Mouse (Mus musculus) midbrain, embryonic 13.5 days (tissue): Measurements from ENCODE around the gene Srl. TPM values are rescaled to one million over a fixed set of nuclear protein-coding genes. Genes with fewer than 3 reads are reported as not detected.
"Not testable (repeated sequence)": the region's sequence is repeated elsewhere in the genome, so short reads cannot be mapped to it uniquely, and the experiment has no call there.

Source experiments
- ATAC-seq: fragments of 200-750 bp; cut with Nextera tagmentation; 2 replicates; pipeline ENCODE4 v1.8.0; 2017; ENCODE audit warnings: mild to moderate bottlenecking, moderate TSS enrichment, moderate library complexity
- H3K27ac ChIP-seq: fragments of 300-500 bp; sonication (generic); 2 replicates; pipeline ENCODE4 v1.5.1; 2015; ENCODE audit warnings: inconsistent platforms, mild to moderate bottlenecking, moderate library complexity
- H3K27me3 ChIP-seq: fragments of 300-500 bp; sonication (generic); 2 replicates; pipeline ENCODE4 v1.6.1; 2015; ENCODE audit warnings: mild to moderate bottlenecking, inconsistent platforms
- H3K36me3 ChIP-seq: fragments of 300-500 bp; sonication (generic); 2 replicates; pipeline ENCODE4 v1.6.1; 2015; ENCODE audit warnings: mild to moderate bottlenecking, inconsistent platforms
- H3K4me1 ChIP-seq: fragments of 300-500 bp; sonication (generic); replicated peaks from 2 replicates; pipeline ENCODE4 v1.6.1; 2015; ENCODE audit warnings: inconsistent platforms
- H3K4me2 ChIP-seq: fragments of 300-500 bp; sonication (generic); replicated peaks from 2 replicates; pipeline ENCODE4 v1.6.1; 2015; ENCODE audit warnings: moderate library complexity, mild to moderate bottlenecking, inconsistent platforms
- H3K4me3 ChIP-seq: fragments of 300-500 bp; sonication (generic); replicated peaks from 2 replicates; pipeline ENCODE4 v1.5.1; 2015; ENCODE audit warnings: mild to moderate bottlenecking, inconsistent platforms
- H3K9ac ChIP-seq: fragments of 300-500 bp; sonication (generic); replicated peaks from 2 replicates; pipeline ENCODE4 v1.6.1; 2015; ENCODE audit warnings: mild to moderate bottlenecking, inconsistent platforms
- H3K9me3 ChIP-seq: fragments of 300-500 bp; sonication (generic); 2 replicates; pipeline ENCODE4 v1.6.1; 2016; ENCODE audit warnings: mild to moderate bottlenecking, inconsistent platforms
- WGBS: fragments of 180-500 bp; shearing (Covaris S2); methylation state at CpG from one replicate; pipeline ENCODE4 v1.1.7; 2015; 5-methylcytosine and 5-hydroxymethylcytosine counted together
- polyA plus RNA-seq: library from polyadenylated mRNA; unstranded; fragments of >200 nt; fragmentation: Nextera tagmentation; extraction: Ambion mirVana; gene quantifications from 2 replicates; pipeline ENCODE4 v1.2.1, GENCODE M21; 2015

Gene Srl
- polyA plus RNA-seq: 20.5 and 21.6 TPM in 2 replicates

DNA sequence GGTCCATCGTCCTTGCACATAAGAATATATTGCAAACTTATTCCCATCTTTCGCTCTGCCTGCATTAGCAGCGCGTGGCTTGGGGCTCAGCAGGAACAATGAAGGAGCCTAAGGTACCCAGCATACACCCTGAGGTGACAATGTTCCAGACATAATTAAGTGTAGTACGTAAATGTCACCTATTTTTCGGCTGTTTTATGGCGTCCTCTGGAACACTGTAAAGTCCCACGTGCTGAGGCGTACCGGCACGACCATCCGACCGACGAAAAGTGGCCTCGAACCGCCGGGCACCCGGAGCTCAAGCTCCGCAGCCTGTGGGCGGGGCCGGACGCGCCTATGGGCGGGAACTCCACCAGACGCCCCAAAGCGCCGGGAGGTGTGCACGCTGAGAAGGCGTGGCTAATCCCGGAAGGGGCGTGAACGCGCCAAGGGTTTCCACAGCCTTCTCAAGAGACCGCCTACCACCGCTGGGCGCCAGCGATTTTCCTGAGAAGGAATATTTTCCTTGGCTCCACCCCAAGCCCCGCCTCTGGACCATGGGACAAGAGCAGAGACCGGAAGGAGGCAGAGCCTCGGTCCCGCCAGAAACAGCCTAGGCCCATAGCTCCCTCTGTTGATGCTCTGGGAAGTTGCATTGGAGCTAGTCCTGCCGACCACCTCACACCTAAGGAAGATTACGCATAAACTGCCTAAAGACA is at the start of gene Srl:
Gene Srl (minus strand): TSS at position 316 of the 698 bp plus-strand sequence.
- WGBS: under 1% methylated on average over 43 of the region's 43 CpGs
- ATAC-seq: peak; percentile 98
- Histone ChIP-seq H3K4me2 (peak within 1 kb of the TSS; percentile 54), H3K4me1 (0 out of 2 replicates have a peak, but pooled peaks cover 8% of the 10 kb centered on the region), H3K9me3 (no peaks in the 10 kb centered on the region), H3K27ac (peak within 1 kb of the TSS; percentile 63), H3K27me3 (no peaks in the 10 kb centered on the region), H3K4me3 (peak within 1 kb of the TSS; percentile 50), H3K9ac (peak within 1 kb of the TSS; percentile 54), H3K36me3 (peaks cover 23% of the 10 kb centered on the region)

DNA sequence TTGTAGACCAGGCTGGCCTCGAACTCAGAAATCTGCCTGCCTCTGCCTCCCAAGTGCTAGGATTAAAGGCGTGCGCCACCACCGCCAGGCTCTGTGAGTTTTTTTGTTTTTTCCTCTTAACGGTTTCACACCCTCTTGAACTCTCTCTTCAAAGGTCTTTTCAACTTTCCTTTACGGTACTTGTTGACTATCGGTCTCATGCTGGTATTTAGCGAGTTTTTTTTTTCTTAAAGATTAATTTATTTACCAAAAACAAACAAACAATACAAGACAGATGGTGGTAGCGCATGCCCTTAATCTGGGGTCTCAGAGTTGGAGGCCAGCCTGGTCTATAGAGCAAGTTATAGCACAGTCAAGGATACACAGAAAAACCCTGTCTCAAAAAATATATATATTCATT is 48.6 kb upstream of the Srl start:
- Histone ChIP-seq H3K27ac (no peak overlapping the region), H3K4me1 (peaks cover 44% of the 10 kb centered on the region), H3K4me3 (no peak overlapping the region), H3K27me3 (no peaks in the 10 kb centered on the region), H3K4me2 (no peak overlapping the region), H3K9ac (no peak overlapping the region), H3K36me3 (peaks cover 7% of the 10 kb centered on the region), H3K9me3 (no peaks in the 10 kb centered on the region)
- WGBS: 97% methylated on average over 9 of the region's 9 CpGs
- no peak for ATAC-seq

DNA sequence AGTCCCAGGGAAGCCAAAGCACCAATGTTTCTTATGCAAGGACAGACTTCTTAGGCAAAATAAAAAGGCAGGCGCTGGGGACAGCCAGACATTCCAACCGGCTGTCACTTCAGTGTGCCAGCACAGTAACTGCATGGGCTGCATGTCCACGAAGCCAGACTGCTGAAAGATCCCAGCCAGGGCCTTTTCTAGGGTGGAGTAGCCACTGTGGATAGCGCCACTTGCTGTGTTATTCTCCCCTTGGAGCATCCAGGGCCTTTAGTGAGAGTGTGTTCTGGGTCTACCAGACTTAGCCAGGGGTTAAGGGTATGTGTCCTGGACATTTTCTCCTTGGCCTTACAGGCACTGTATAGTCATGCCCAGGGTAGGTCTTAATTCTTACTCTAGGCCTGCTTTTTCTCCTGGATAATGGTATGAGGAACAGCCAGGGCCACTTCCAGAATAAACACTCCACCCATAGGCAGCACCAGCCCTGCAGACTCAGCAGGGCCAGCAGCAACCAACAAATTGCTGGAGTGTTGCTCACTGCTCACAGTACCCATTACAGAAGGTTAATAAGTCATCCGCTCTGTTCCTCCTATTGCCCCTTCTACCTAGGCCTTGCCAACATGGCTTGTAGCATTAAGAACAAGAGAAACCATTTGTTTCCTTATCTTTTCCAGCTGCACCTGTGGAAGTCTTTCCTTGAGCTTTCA is 46.0 kb upstream of the Srl start:
- Histone ChIP-seq H3K4me3 (no peak overlapping the region), H3K9me3 (no peaks in the 10 kb centered on the region), H3K4me1 (peaks cover 27% of the 10 kb centered on the region), H3K27me3 (no peaks in the 10 kb centered on the region), H3K9ac (no peak overlapping the region), H3K4me2 (peak overlapping the region; percentile 62; the same call in 1 of the 2 replicates), H3K27ac (peak overlapping the region; percentile 82), H3K36me3 (peaks cover 7% of the 10 kb centered on the region)
- 59% methylated on average over 5 of the region's 5 CpGs for WGBS
- no peak for ATAC-seq

DNA sequence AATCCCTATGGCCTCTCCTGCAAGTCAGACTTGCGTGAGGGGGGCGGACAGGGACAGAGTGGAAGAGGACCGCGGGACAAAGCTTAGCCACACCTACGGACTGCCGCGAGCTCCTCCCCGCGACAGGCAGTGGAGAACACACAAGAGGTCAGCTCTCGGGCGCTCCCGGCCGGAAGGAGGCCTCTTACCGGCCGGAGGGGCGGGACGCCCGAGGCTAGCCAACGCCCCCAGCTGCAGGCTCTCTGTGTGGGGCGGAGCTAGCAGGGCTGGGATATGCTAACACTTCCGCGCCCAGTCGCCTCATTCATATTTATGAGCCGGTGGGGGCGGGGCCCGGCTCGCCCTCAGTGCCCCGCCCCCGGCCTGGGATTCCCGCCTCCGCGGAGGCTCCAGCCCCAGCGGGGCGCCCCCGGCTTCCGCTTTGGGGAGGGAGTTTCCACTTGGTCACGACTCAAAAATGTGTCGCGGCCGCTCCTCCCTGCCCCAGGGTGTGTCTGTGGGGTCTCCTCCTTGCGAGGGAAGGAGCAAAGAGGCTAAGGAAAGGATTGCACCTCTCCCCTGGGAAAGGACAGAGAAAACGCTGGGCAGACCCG is 45.0 kb upstream of the Srl start:
- peak overlapping the region; percentile 53 for H3K9ac ChIP-seq
- peak; percentile 98 for ATAC-seq
- WGBS: under 1% methylated on average over 43 of the region's 43 CpGs
- peaks cover 19% of the 10 kb centered on the region for H3K4me1 ChIP-seq
- no peaks in the 10 kb centered on the region for H3K9me3 ChIP-seq
- H3K36me3 ChIP-seq: peaks cover 7% of the 10 kb centered on the region
- peak overlapping the region; percentile 50 for H3K4me3 ChIP-seq
- H3K27me3 ChIP-seq: no peaks in the 10 kb centered on the region
- peak overlapping the region; percentile 82 for H3K27ac ChIP-seq
- peak overlapping the region; percentile 62 for H3K4me2 ChIP-seq

DNA sequence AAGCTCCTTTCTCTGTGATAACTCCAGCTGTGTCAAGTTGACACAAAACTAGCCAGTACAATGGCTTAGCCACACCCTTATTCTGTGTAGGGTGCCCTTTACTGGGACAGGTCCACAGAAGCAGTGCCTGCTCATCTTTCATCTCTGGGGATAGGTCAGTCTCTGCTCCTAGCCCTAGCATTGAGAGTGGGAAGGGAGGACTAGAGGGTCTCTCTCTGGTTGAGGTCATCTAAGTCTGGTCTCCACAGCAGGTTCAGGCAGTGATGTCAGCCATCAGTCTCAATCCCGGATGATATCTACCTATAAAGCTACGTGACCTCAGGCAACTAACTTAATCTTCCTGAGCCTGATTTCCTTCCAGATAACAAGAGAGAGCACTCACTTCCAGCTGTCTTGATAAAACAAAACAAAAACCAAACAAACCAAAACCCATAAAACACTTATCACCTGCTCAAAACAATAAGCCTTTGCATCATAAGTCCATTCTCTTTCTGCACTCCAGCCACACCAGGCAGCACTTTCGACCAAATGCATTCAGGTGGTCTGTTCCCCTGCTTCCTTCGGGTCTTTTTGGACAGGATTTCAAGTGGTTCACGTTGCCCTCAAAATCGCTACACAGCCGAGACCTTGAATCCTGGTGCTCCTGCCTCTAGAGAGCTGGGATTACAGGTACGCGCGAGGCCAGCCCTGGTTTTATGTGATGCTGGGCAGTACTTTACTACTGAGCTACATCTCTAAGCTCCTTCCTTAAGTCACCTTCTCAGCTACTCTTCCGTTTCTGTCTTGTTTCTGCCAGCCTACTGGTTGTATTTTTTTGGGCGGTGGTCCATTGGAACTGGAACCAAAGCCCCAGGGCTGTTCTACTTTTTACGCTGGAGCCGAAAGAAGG is 44.3 kb upstream of the Srl start:
- peaks cover 7% of the 10 kb centered on the region for H3K36me3 ChIP-seq
- H3K9me3 ChIP-seq: no peaks in the 10 kb centered on the region
- peak; percentile 62 for ATAC-seq
- H3K27ac ChIP-seq: peak overlapping the region; percentile 82
- H3K27me3 ChIP-seq: no peaks in the 10 kb centered on the region
- peak overlapping the region; percentile 62 for H3K4me2 ChIP-seq
- peak overlapping the region; percentile 53 for H3K9ac ChIP-seq
- 9% methylated on average over 14 of the region's 14 CpGs for WGBS
- H3K4me3 ChIP-seq: peak overlapping the region; percentile 50
- H3K4me1 ChIP-seq: peaks cover 19% of the 10 kb centered on the region

GRCm38 (mm10) chr16:4584438-4584837 is 42.8 kb upstream of the Srl start:
- H3K9ac ChIP-seq: no peak overlapping the region
- no peak for ATAC-seq
- WGBS: 77% methylated on average over 5 of the region's 5 CpGs

DNA sequence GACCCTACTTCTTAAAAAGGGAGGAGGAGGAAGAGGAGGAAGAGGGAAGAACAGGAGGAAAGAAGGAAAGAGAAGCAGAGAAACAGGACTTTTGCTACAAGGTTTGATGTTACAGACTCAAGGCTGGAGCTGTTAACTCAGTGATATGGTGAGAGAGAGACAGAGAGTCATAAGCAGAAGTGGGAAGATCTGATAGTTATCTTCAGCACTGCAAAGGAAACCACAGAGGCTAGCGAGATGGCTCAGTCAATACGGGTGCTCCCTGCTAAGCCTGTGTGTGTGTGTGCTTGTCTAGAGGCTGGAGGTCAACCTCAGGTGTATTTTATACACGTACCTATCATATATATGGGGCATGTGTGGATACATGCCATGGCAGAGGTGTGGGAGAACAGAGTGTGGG is 42.2 kb upstream of the Srl start:
- Histone ChIP-seq H3K4me2 (no peak overlapping the region), H3K9me3 (no peaks in the 10 kb centered on the region), H3K27me3 (no peaks in the 10 kb centered on the region), H3K36me3 (no peaks in the 10 kb centered on the region), H3K4me3 (no peak overlapping the region), H3K4me1 (peaks cover 19% of the 10 kb centered on the region), H3K9ac (no peak overlapping the region), H3K27ac (no peak overlapping the region)
- no peak for ATAC-seq
- 83% methylated on average over 3 of the region's 3 CpGs for WGBS

More at GRCm38 (mm10) chr16:4584438-4584837, 42.8 kb upstream of the Srl start:
- Histone ChIP-seq H3K9me3 (no peaks in the 10 kb centered on the region), H3K4me2 (no peak overlapping the region), H3K36me3 (no peaks in the 10 kb centered on the region), H3K27ac (no peak overlapping the region), H3K4me3 (no peak overlapping the region), H3K4me1 (peaks cover 19% of the 10 kb centered on the region), H3K27me3 (no peaks in the 10 kb centered on the region)

DNA sequence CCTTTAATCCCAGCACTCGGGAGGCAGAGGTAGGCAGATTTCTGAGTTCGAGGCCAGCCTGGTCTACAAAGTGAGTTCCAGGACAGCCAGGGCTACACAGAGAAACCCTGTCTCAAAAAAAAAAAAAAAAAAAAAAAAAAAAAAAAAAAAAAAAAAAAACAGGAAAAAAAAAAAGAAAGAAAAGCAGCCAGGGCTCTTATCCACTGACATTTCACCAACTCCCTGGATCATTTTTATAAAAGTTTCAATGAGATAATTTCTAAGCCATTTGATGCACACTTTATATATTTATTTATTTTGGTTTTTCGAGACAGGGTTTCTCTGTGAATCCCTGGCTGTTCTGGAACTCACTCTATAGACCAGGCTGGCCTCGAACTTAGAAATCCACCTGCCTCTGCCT is 39.6 kb upstream of the Srl start:
- not testable (repeated sequence) for ATAC-seq, H3K36me3 ChIP-seq, H3K4me3 ChIP-seq, H3K27me3 ChIP-seq, H3K9me3 ChIP-seq, H3K4me1 ChIP-seq, H3K4me2 ChIP-seq, H3K9ac ChIP-seq, H3K27ac ChIP-seq
- WGBS: 90% methylated on average over 4 of the region's 4 CpGs

- H3K4me1 ChIP-seq: no peaks in the 10 kb centered on the region
- 88% methylated on average over 7 of the region's 7 CpGs for WGBS
- H3K9me3 ChIP-seq: no peaks in the 10 kb centered on the region
- no peak overlapping the region for H3K9ac ChIP-seq
- no peaks in the 10 kb centered on the region for H3K36me3 ChIP-seq
- ATAC-seq: no peak
- no peak overlapping the region for H3K27ac ChIP-seq
- H3K4me2 ChIP-seq: no peak overlapping the region
- no peaks in the 10 kb centered on the region for H3K27me3 ChIP-seq
- H3K4me3 ChIP-seq: no peak overlapping the region
Measured at GRCm38 (mm10) chr16:4578630-4579029, 37.0 kb upstream of the Srl start.

DNA sequence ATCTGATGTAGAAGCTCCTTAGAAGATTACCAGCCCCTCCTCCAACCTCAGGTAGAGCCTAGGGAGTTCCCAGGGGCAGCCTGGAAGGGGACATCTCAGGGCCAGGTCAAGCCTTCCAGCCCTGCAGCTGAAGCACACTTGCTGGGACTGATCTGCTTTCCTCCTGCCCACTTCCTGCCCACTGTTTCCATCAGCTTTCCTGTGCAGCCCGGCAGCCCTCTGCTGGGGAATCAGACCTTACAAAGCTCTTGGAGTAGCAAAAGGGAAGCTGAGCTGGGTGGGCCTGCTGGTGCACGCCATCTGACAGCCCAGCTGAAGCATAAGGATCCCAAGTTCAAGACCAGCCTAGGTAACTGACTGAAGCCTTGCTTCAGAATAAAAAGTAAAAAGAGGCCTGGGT is 35.3 kb upstream of the Srl start:
- Histone ChIP-seq H3K9me3 (no peaks in the 10 kb centered on the region), H3K27me3 (no peaks in the 10 kb centered on the region), H3K4me3 (no peak overlapping the region), H3K9ac (no peak overlapping the region), H3K36me3 (no peaks in the 10 kb centered on the region), H3K27ac (no peak overlapping the region), H3K4me2 (no peak overlapping the region), H3K4me1 (no peaks in the 10 kb centered on the region)
- no peak for ATAC-seq
- 77% methylated on average over 2 of the region's 2 CpGs for WGBS

DNA sequence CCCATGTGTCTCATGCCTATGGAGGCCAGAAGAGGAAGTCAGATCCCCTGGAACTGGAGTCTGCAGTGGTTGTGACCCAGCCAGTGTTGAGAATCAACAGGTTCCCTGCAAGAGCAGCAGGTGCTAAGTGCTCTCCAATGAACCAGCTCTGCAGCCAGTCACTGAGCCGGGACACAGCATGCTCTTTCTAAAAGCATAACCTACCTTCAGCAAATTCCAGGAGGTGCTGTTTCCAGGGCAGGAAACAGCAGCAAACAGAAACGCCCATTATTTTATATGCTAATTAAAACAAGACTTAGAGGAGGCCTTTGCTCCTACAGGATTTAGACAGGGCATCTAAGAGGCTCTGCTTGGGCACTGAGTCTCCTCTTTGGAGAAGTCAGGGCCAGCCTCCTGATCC is 34.4 kb upstream of the Srl start:
- Histone ChIP-seq H3K36me3 (no peaks in the 10 kb centered on the region), H3K4me3 (no peak overlapping the region), H3K27me3 (no peaks in the 10 kb centered on the region), H3K9ac (no peak overlapping the region), H3K4me2 (no peak overlapping the region), H3K4me1 (no peaks in the 10 kb centered on the region; the same call in 1 of the 2 replicates), H3K27ac (no peak overlapping the region), H3K9me3 (no peaks in the 10 kb centered on the region)
- 57% methylated on average over 2 of the region's 2 CpGs for WGBS
- no peak for ATAC-seq
